Mouse (Mus musculus) embryo, embryonic 10 days (tissue): ENCODE measurements at regions not wholly inside any gene's neighbourhood (a gene's known extent, or its start where the extent isn't known, plus 50 kb on each side); places are given as distances from the start of the nearest gene placed in this dataset.
A peak's percentile ranks its signal among the peaks of the same experiment; 100 is the strongest.

ENCODE experiments used
- DNase-seq: peaks from one replicate; pipeline ENCODE4 v3.0.0-alpha.2; 2015; ENCODE audit warnings: low spot score

DNA sequence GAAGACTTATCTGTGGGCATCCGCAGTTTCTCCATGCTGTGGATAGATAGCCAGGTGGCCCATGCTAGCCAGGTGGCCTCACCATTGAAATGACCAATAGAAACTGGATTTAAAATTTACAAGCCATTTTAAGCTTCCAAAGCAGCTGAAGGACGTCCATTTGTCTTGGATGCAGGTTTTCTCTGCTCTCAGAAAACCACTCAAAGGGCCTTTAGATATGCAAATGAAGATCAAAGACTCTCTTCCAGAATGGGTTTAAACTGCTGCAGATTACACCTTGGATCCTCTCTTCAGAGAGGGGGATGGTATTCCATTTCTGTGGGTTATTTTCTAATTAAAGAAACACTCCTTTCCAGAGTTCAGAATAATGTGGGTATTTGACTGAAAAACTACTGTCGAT lies 518.5 kb downstream of the Rnf144a start:
- no peak for DNase-seq

DNA sequence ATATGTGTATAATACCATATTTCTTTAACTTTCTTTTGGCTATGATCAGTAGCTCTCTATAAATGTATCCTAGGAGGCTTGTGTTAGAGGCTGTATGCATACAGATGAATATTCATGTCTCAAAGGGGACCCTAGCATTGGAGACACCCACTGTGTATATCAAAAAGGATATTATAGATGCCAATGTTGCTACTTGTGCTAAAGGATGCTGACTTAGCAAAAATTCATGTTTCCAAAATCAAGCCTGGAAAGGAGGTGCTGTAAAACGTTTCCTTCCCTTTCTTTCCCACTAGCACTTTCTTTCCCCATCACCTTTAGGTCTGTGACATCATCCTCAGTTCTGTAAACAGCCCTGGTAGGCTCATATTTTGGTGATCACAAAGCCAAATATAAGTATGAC lies 519.4 kb downstream of the Rnf144a start:
- DNase-seq = no peak

DNA sequence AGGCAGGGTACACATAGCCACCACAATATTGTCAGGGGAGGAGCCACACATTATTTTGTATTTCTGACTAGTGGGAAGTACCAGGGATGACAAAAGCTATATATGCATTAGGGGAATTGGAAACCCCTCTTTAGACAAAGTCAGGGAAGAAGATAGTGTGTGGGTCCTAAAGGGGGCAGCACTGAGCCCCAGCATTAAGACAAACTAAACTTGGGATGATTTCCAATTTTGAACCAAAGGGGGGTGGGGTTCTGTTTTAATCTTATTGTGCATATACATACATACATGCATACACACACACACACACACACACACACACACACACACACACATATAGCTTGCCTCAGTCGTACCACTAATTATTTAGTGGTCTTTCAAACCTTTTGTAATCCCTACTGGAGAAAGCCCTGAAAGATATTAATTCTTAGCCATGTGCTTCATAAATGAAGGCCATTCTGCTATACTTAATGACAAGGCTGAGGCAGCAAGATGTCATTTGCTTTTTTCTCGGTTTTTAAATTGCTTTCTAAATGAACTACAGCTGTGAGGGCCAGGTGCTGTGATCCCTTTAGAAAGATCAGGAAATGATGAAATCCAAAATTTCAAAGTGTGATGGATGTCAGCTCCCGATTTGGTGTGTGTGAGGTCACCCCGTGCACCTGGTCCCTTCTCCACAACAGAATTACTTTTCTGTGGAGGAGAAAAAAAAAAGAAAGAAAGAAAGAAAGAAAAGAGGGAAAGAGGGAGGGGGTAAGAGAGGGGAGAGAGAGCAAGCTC lies 523.5 kb downstream of the Rnf144a start:
- DNase-seq = no peak

DNA sequence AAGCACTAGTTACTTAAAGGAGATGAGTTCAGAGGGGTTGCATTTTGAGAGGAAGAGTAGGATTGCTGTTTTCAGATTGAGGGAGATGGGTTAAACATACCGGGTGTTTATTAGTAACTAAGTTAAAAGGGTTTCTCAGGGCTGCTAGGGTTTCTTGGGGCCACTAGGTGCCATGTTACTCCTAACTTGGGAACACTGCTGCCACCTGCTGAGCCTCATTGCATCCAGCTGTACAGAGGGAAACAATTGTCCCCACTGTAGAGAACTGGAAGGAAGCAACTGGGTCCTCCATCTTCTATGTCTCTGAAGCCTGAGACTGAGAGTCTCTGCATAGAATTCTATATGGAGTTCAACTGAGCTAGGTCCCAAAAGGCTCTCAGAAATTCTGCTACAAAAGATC lies 524.3 kb downstream of the Rnf144a start:
- peak; percentile 29 for DNase-seq

DNA sequence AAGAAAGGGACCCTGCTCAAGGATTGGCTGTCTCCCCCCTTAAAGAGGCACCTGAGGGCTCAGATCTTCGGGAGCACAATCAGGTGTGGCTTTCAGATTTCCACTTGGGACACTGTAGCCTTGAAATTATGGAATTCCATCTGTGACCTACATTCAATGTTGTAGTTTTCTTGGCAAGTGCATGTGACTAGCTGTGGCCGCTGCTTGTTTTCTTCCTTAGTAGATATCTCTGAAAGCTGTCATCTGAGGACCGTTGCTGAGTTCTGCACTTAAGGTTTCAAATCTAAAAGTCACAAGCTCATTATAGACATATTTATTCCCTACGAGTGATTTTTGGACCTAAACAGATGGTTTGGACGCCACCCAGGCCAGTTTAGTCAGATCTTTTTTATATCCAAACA lies 531.3 kb downstream of the Rnf144a start:
- no peak for DNase-seq

DNA sequence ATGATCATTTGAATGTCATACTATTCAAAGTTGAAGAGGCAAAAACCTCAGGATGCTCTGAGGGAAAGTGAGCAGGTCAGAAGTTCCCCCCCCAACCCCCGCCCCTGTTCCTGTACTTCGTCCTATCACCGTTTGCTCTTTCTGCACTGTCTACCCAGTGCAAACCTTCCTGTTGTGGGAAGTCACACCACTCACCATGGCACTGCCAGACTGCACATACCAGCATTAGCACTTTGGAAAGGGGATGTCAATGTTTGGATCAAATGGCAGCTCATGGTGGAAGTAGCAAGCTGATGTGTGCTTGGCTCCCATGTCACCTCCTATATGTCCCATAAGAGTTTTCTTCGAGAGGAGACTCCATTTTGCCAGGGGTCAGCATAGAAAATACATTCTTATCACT lies 543.2 kb downstream of the Rnf144a start:
- no peak for DNase-seq

DNA sequence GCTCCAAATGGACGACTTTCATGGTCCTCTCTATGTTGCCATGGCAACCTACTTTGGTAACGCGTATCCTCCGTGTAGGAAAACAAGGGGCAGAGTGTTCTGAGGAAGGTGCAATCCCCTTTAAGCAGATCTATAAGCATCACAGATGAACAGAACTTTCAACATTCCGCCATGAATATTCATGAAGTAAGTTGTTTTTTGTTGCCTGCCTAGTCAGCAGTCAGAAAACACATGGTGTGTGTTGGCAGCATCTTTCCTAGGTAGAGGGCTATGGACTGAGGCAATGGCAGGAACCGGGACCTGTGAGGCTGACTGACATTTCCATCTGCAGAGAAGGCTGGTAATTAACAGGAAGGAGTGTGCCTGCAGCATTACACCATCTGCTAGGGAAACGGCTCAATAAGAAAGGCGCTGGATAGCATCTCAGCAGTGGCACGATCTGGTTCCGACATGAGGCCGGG lies 544.0 kb downstream of the Rnf144a start:
- peak; percentile 42 for DNase-seq

DNA sequence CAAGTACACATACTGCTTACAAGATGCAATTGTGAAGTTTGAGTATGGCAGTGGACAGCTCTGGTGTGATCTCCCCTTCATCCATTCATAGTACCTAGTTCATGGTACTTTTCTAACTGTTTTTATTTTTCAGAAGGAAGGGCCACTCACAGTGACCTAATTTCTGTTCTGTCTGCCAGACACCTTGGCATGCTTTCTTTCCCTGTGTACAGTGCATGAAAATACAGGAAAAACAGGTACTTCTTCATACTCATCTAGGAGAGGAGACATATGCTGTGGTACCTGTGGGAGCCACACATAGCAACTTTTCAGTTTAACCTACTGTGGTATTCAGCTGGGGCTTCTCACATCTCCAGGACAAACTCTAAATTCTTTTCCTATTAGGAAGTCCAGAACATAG lies 545.2 kb downstream of the Rnf144a start:
- no peak for DNase-seq

DNA sequence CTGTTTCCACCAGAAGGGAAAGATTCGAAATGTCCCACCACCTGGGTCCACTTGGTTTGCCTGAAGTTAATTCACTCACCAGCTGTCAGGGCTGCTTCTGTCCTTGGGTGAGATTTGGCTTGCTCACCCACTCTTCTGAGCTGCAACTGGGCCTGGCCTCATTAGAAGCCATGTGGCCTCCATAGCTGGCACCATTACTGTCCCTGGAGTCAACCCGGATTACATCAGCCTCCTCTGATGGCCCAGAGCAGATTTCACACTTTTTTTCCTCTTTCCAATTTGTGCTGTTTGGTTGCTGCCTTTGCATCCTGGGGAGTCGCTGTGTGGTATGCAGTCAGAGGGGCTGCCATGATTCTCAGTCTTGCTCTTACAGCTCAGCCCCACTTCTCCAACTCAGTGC lies 550.0 kb downstream of the Rnf144a start:
- DNase-seq = no peak

DNA sequence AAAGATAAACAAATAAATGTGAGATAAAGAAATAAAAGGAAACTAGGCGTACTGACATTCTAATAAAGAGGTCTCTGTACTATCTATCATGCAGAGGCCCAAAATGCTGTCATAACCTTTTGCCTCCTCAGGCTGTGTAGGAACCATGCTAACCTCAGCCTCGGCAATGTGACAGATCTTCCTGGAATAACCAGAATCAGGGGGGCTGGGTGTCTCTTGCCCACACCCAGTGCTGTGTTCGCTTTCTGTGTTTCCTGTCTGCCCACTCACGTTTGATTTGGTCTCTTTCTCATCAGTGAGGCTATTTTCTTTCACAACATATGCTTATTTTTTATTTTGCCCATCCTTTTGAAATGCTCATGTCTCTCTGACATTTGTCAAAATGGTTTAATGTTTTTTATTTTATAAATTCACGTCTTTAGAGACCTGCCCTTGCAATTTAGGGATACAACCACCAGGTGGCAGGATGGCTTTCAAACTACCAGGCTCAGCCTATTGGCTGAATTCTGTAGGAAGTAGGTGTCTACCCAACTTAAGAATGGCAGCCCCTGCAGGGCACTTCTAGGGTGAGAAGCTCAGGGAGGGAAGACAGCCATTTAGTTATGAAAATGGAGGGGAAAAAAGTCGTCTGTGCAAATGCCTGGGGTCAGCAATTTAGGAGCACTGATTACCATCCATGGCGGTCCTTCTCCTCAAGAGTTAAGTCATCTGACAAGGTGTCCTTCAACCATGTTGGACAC lies 550.8 kb downstream of the Rnf144a start:
- DNase-seq = peak; percentile 20

DNA sequence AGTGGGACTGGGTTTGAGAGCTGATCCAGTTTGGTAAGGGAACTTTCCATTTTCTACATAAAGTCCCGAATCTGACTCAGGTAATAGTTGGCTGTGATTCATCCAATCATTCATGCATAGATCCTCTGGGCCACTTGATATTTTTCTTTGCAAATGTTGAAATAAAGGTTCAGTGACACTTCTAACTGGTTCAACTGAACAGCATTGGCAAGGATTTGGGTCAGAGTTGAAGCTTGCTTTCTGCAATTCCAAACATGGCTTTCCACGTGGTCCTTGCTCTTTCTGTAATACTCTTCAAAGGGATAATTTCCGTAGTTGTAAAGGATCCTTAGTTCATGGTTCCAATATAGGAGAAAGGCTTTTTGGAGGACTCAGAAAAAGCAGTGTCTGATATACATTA lies 554.0 kb downstream of the Rnf144a start:
- no peak for DNase-seq

DNA sequence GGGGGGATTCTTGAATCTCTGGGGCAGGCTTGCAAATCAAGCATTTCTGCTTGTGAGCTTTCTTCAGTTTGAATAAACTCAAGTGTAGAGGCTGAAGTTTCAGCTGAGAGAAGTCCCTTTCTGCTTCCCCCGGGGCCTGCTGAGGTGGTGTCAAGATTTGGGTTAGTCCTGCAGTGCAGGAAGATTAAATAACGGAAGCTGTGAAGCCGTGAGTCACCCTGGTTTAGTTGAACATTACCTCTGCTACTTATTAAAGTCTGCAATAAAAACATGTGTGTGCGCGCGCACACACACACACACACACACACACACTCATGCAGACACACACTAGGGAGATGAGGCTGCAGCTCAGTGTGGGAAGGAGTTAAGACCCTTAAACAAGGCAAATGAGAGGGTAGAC lies 556.7 kb downstream of the Rnf144a start:
- DNase-seq = no peak

DNA sequence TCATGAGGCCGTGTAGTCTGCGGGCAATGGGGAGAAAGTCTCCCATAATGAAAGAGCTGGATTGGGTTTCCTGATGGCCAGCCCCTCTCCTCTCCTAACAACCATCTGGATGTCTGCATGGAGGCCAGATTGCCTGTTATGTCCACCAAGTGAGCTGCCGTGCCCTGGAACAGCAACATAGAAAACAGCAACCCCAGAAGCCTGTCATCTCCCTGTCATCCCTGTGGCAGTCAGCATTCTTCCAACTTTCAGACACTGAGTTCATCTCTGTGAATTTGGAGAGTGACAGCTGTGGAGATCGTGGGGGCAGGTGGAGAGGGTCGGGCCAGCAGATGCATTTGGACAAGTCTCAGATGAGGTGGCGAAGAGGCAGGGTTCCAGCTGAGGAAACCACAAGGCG lies 585.0 kb downstream of the Rnf144a start:
- no peak for DNase-seq

DNA sequence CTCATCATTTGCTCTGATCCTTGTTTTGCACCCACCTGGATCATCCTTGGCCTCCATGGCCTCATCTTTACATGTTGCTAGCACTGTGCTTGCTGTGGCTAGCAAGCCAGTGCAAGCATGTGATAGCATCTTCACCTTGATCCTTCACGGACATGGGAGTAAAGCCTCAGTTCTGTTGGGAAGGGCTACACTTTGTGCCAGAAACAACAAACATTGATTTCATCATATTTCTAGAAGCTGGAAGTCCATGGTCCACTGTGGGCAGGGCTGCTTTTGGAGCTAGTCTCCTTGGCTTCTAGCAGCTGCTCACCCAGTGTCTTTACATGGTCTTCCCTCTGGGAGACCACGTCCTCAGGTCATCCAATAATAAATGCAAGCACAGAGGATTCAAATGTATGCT lies 587.1 kb downstream of the Rnf144a start:
- no peak for DNase-seq

DNA sequence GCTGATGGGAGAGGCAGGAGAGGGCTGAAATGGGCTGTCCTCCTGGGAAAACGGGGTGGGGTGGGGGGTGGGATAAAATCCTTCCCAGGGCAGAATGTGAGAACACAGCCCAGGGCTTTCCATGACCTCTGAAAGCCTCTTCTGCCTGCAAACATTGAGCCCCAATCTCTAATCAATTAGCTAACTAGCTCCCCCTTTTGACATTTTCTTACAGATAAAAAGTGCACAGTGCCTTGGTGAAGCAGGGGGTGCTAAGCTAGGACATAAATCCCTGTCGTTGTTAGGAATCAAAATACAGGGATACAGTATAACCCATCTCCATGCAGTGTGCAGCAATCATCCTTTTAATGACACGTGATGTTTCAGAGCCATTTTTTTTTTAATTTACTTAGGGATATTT lies 588.1 kb downstream of the Rnf144a start:
- peak; percentile 9 for DNase-seq

DNA sequence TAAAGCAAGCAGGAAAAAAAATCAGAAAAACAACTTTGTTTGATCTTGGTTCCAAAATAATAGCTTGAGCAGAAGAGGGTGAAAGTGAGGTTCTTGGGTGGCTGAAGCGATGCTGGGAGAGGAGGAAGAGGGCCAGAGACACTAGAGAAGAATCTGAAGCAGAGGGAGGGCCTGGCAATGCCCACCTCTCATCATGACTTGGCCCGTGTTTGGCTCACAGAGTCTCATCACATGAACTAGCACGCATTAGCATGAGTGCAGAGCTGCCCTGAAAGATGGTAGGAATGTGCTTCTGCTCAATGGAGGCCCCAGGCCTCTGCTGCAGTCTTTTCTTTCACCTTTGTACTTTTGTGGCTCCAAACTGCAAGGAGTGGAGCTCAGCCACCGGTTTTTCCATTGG lies 588.6 kb downstream of the Rnf144a start:
- DNase-seq = peak; percentile 4

DNA sequence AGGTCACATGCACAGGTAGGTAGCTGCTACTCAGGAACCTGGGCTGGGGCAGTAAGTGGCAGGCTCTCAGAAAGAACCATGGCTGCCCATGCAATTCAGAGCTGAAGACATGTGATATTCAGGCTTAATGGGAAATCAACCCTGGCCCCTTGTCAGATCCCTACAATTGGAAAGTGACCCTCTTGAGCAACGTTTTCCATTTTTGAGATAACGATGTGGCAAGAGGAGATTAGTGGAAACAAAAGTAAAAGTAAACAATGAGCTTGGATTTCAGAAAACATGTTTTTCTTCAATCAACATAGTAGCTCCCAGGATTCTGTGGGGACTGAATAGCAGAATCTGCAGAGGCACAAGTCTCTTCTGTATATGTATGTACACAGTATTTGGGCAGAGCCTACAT lies 598.8 kb downstream of the Rnf144a start:
- DNase-seq = no peak

DNA sequence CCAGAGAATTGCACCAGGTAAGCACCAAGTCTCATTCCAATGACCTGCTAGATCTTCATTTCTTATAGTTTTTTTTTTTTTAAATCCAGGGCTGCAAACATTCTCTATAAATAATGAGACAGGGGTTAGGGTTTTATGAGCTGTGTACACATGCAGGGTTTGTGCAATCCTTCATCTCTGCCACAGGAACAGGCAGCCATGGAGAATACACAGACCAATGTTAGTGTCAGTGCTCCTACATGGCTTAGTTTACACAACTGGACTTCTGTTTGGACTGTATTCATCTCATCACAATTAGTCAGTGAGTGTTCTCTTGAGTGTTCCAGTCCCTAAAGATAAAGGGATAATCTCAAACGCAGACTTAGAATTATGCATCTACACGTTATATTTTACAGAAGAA lies 620.0 kb downstream of the Rnf144a start:
- DNase-seq = no peak

DNA sequence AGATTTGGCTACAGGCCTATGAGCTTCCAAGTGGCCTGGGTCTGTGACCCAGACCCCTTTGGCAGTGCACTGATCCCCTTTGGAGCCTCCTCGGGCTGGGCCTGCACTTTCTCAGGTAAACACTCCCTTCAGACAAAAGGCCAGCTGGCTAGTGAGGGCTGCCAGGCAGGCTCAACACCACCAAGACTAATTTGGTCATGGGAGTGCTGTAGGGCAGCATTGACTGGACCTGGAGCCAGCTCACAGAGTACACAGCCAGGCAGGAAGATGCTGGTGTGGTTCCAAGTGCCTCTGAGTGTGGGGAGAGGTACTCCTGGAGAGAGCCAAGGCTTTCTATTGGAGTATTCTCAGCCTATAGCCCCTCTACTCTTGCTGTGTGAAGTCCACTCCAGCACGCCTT lies 620.5 kb downstream of the Rnf144a start:
- DNase-seq = no peak

DNA sequence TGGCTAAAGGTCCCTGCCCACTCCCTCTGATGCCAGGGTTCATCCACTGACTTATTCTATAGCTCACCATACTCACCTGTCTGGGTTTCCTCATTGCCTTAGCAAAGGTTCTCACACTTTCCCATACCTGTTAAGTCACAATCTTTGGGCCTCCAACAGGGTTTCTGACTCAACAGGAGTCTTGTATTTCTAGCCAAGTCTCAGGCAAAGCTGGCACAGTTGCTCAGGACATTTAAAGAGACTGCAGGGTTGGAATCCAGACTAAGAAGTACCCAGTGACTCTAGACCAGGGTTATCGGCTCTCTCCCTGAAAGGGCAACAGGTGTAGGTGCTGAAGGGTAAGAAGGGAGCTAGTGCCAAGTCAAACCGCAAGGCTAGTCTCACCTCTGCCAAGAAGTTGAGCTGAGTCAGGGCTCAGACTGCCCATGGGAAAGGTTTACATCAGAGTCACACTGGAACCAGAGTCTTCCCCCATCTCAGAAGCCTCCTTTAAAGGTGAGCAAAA lies 622.4 kb downstream of the Rnf144a start:
- no peak for DNase-seq

DNA sequence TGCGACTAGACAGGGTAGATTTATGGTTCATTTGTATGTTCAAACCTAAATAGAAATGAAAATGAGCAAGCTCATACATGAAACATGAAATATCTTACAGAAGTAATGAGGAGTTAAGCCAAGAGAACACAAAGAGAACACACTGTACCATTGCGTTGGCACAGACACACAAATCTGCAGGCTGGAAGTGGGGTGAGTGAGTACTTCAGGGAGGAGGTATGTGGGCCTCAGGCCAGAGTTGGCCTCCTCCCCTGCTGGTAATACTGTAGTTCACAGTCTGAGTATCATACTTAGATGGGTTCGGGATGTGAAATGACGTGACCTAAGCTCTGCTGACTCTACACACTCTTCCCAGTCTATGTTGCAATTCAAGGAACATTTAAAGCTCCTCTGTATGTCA lies 624.1 kb downstream of the Rnf144a start:
- DNase-seq = no peak

DNA sequence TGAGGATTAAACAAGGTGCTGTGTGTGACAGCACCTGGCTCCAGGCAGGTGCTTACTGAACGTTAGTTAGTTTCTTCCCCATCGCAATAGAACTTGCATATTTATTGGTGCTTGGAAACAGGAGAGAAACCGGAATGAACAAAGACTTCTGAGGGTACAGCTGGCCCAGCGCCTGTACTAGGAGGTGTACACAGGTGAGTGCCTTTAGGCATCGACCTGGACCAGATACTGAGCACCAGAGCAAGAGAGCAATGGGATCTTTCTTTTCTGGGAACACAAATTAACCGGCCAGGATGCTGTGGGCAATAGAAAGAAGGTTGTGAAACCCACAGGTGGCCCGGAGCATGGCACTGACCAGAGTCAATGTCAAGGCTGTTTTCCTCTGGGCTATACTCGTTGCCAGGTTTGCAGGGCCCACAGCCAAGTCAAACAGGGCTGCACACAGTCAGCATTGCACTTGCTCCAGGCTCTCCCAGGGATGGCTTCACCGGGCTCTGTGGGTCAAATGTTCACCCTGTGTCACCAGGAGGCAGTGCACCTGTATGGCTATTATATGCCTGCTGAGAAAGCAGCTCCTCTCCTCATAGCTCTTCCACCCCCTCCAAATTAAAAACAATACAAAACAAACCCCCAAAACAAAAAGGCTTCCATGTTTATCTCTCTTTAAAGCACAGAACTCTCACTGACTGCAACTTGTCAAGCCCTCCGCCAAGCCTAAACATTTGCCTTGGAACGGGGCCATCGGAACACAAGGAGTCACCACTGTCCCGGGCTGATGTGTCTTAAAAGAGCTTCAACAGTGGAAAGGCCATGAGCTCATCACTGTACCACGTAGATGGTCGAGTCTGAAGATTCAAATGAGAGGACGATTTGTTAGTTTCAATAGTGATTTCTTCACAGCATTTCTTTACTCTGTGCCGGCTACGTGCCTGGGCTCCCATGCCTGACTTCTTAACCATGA lies 629.1 kb downstream of the Rnf144a start:
- no peak for DNase-seq
